Mouse (Mus musculus): Measurements from ENCODE around the gene Apobec1. TPM values are rescaled to one million over a fixed set of nuclear protein-coding genes. Genes with fewer than 3 reads are reported as not detected.

The Apobec1 gene
- total and polyA plus RNA-seq, 3 experiments: 39.6 to 42.6 (median 41.9) TPM

DNA sequence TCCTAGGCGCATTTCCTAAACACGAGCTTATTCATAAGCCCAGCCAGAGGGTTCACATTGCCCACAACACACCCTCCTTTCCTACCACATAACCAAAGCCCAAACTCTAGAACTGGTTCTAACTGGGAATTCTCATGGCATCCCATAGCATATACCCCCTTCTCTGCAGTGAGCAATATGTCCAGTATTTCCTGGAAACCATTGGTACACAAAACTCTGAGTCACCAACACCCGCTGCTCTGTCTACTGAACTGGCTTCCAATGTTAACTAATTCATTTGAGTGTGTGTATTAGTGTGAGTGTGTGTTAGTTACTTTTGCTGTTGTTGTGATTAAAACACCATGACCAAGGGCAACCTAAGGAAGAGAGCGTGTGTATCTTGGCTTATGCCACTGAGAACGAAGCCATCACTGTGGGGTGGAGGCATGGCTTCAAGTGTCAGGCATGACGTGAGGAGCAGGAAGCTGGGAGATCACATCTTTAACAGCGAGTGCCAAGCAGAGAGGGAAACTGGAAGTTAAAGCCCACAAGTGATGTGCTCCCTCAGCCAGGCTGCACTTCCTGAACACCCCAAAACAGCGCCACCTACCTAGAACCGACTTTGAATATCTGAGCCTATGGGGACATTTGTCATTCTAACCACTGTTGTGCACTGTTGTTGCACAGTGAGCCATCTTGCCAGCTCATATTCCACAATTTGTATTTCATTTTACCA is 37.0 kb downstream of the Apobec1 start:
- no peak overlapping the region for H3K27ac ChIP-seq (ENCODE audit: insufficient read depth, low read depth)
- no peaks in the 10 kb centered on the region for H3K27me3 ChIP-seq (replicated peaks)
- H3K79me2 ChIP-seq (replicated peaks; ENCODE audit: control insufficient read depth, extremely low read depth, insufficient read depth, poor library complexity, severe bottlenecking): no peaks in the 10 kb centered on the region
- peaks cover 2% of the 10 kb centered on the region for H3K9me3 ChIP-seq (replicated peaks; ENCODE audit: low read length)
- H3K36me3 ChIP-seq (replicated peaks in 1 of 2; ENCODE audit: control insufficient read depth in 1 of 2, insufficient read depth in 1 of 2, low read length in 1 of 2): peaks cover 0 to 37% of the 10 kb centered on the region in 2 experiments
- H3K9ac ChIP-seq (ENCODE audit: insufficient read depth, low read depth): no peak overlapping the region
- H3K4me3 ChIP-seq (replicated peaks in 1 of 3; ENCODE audit: low read depth in 2 of 3, low read length in 2 of 3, poor library complexity in 1 of 3): no peak overlapping the region
- DNase-seq (ENCODE audit: extremely low read depth): no peak
- H3K4me2 ChIP-seq (ENCODE audit: insufficient read depth, low read depth, poor library complexity, severe bottlenecking): no peak overlapping the region
- peaks cover 3 to 18% of the 10 kb centered on the region in 2 experiments; a peak in 3 of 4 replicates for H3K4me1 ChIP-seq (ENCODE audit: control insufficient read depth in 1 of 2, insufficient read depth in 2 of 2)
- in situ Hi-C loops (cut with MboI; ENCODE audit: low pct_ligation_motif_present, low pct_unique_long_range_greater_than_20kb, low sequenced_read_pairs): no loop called here
- dilution Hi-C loops (cut with MboI; ENCODE audit: extremely low pct_ligation_motif_present, extremely low pct_unique_long_range_greater_than_20kb, low sequenced_read_pairs): no loop called here
- TF ChIP-seq CTCF (conservative IDR thresholded peaks at IDR 0.05 in 1 of 2, IDR thresholded peaks at IDR 0.05 in 1 of 2; ENCODE audit: low read depth in 2 of 2, low read length in 2 of 2): peak in 1 of 2 experiments; percentile 21; a peak in 1 of 4 replicates
- no peak for TF ChIP-seq USF2 (conservative IDR thresholded peaks at IDR 0.05; ENCODE audit: low read depth, low read length)

DNA sequence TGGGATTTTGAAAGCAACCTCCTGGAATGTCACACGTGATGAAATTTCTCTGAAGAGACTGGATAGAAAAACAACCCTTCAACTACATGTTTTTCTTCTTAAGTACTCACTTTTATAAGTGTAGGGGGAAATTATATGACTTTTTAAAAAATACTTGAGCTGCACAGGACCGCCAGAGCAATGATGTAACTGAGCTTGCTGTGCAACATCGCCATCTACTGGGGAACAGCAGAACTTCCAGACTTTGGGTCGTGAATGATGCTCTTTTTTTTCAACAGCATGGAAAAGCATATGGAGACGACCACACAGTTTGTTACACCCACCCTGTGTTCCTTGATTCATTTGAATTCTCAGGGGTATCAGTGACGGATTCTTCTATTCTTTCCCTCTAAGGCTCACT is 39.8 kb downstream of the Apobec1 start:
- Histone ChIP-seq H3K27me3 (replicated peaks) (no peaks in the 10 kb centered on the region), H3K27ac (ENCODE audit: insufficient read depth, low read depth) (no peak overlapping the region), H3K4me3 (replicated peaks in 1 of 3; ENCODE audit: low read depth in 2 of 3, low read length in 2 of 3, poor library complexity in 1 of 3) (no peak overlapping the region), H3K4me1 (ENCODE audit: control insufficient read depth in 1 of 2, insufficient read depth in 2 of 2) (peaks cover 3 to 29% of the 10 kb centered on the region in 2 experiments; a peak in 3 of 4 replicates), H3K79me2 (replicated peaks; ENCODE audit: control insufficient read depth, extremely low read depth, insufficient read depth, poor library complexity, severe bottlenecking) (no peaks in the 10 kb centered on the region), H3K9ac (ENCODE audit: insufficient read depth, low read depth) (no peak overlapping the region), H3K4me2 (ENCODE audit: insufficient read depth, low read depth, poor library complexity, severe bottlenecking) (no peak overlapping the region), H3K36me3 (replicated peaks in 1 of 2; ENCODE audit: control insufficient read depth in 1 of 2, insufficient read depth in 1 of 2, low read length in 1 of 2) (peaks cover 0 to 57% of the 10 kb centered on the region in 2 experiments), H3K9me3 (replicated peaks; ENCODE audit: low read length) (peaks cover 2% of the 10 kb centered on the region)
- TF ChIP-seq SMC3 (IDR thresholded peaks at IDR 0.05; ENCODE audit: low read depth, low read length) (peak; percentile 72), NRF1 (IDR thresholded peaks at IDR 0.05; ENCODE audit: low read depth, low read length) (no peak), MAX (IDR thresholded peaks at IDR 0.05; ENCODE audit: low read length) (no peak), CHD1 (IDR thresholded peaks at IDR 0.05; ENCODE audit: low read depth, low read length) (no peak), RAD21 (IDR thresholded peaks at IDR 0.05; ENCODE audit: low read depth, low read length) (peak; percentile 87), JUND (conservative IDR thresholded peaks at IDR 0.05; ENCODE audit: low read depth, low read length) (no peak), ZNF384 (IDR thresholded peaks at IDR 0.05; ENCODE audit: low read depth, low read length) (peak; percentile 76), TCF12 (IDR thresholded peaks at IDR 0.05; ENCODE audit: low read depth, low read length) (no peak), HCFC1 (IDR thresholded peaks at IDR 0.05; ENCODE audit: low read depth, low read length) (no peak), ZC3H11A (IDR thresholded peaks at IDR 0.05; ENCODE audit: low read depth, low read length) (no peak), SIN3A (IDR thresholded peaks at IDR 0.05; ENCODE audit: low read length) (no peak), ZMIZ1 (IDR thresholded peaks at IDR 0.05; ENCODE audit: low read depth, low read length) (no peak), MYC (IDR thresholded peaks at IDR 0.05; ENCODE audit: low read depth, low read length) (no peak), ZKSCAN1 (IDR thresholded peaks at IDR 0.05; ENCODE audit: borderline replicate concordance, low read depth, low read length) (no peak), CTCF (conservative IDR thresholded peaks at IDR 0.05 in 1 of 2, IDR thresholded peaks at IDR 0.05 in 1 of 2; ENCODE audit: low read depth in 2 of 2, low read length in 2 of 2) (peak; percentile 80 to 87), JUN (IDR thresholded peaks at IDR 0.05; ENCODE audit: insufficient read depth, low read depth, low read length) (no peak), EP300 (IDR thresholded peaks at IDR 0.05; ENCODE audit: low read length) (no peak)
- peak; percentile 66 for DNase-seq (ENCODE audit: extremely low read depth)
- dilution Hi-C loops (cut with MboI; ENCODE audit: extremely low pct_ligation_motif_present, extremely low pct_unique_long_range_greater_than_20kb, low sequenced_read_pairs) (no loop called here), in situ Hi-C loops (cut with MboI; ENCODE audit: low pct_ligation_motif_present, low pct_unique_long_range_greater_than_20kb, low sequenced_read_pairs) (loop anchor here (5.0 kb wide), 2 partner anchors 40 to 65 kb away; partner anchors contain the start of gene Rimklb)

Data from CH12.LX (cell line).